Mouse (Mus musculus) 3T3-L1 (cell line): ENCODE measurements around the gene Olfr461.
"Not testable (repeated sequence)": the region's sequence is repeated elsewhere in the genome, so short reads cannot be mapped to it uniquely, and the experiment has no call there.

Experiments
- DNase-seq: peaks from one replicate; pipeline ENCODE4 v3.0.0-alpha.2; 2015; ENCODE audit warnings: low read depth, low spot score

Olfr461 gene

DNA sequence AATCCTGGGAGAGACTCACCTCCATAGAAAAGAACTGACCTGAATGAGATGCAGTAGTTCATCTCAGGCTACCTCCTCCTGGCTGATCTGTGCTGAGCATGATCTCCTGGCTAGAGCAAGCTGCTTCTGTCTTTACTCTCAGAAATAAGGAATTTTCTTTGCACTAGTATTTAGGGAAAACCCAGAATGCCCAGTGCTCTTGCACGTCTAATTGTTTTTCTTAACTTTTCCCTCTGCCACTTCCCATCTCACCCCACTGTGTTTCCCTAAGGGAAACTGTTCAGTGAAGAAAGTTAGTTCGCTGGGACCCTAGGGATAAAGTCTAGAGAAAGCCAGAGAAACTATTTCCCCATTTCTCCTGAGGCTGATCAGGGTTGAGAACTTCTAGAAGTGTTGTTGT lies at the start of gene Olfr461:
Olfr461 (minus strand) TSS at position 101 of the 400 bp plus-strand sequence.
- no peak for DNase-seq

- DNase-seq, result not testable (repeated sequence)
Measured at GRCm38 (mm10) chr6:40598546-40598945, 43.7 kb upstream of the Olfr461 start.

- DNase-seq, result peak; percentile 69
Measured at GRCm38 (mm10) chr6:40594804-40595550, 40.1 kb upstream of the Olfr461 start.

- DNase-seq, result no peak
Measured at GRCm38 (mm10) chr6:40588346-40588745, 33.5 kb upstream of the Olfr461 start.

GRCm38 (mm10) chr6:40585645-40586044 lies 30.8 kb upstream of the Olfr461 start, which contains the start of gene Clec5a:
TSS of gene Clec5a (minus strand) at chr6:40585821.
- no peak for DNase-seq

DNA sequence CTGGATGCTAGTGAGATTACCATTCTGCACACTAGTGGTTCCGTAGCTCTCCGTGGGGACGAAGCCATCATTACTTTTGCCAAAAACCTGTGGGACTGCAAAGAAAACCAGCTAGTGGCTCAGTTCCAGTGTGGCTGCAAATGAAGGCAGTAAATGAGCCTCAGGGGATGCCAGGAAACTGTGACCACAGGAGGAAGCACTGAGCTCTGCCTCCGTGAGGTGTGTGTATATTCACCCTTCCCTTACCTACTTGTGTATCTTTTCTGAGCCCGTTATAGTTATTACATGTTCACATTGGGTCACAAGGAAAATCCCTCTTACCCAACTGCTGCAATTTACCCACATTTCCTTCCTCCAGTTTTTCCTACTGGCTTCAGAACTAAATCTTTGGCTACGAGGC lies 29.5 kb upstream of the Olfr461 start:
- no peak for DNase-seq

DNA sequence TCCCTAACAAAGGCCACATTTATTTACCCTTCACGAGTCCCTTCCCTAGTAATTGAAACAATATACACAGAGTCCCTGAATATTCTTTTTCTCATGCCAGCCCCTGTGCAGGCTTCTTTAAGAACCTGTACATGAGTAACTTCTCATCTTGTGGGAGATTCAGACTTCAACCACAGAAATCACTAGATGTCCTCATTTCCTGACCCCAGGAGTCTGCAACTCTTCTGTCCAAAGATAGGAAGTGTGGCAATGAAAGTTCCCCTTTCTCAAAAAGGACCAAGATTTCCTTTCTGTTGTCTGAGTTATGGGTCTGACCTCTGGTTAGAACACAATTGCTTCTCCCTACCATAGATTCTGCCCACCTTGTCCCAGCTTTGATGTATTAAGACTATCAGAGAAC lies 21.5 kb upstream of the Olfr461 start:
- DNase-seq, result no peak

GRCm38 (mm10) chr6:40573618-40574017 lies 18.8 kb upstream of the Olfr461 start:
- DNase-seq, result no peak

DNA sequence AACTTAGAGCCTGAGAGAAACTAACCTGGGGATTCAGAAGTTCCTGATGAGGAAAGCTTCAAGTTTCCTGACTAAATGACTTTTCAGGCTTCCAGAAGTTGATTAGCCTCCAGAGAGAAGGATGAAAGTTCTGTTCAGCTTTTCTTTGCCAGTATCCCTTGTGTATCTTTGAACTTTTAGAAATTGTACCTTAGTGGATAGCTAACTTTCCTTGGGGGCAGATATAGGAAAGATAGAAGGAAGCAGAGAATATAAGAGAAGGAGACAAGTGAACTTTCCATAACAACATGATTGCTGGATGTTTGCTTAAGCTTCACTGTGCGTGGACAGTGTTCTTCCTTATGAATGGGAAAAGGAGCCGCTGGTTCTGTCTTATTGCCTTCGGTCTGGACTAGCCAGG lies 14.3 kb upstream of the Olfr461 start, which contains the start of gene Olfr460:
Olfr460 (plus strand) TSS at position 301 of the 400 bp plus-strand sequence.
- DNase-seq, result no peak

DNA sequence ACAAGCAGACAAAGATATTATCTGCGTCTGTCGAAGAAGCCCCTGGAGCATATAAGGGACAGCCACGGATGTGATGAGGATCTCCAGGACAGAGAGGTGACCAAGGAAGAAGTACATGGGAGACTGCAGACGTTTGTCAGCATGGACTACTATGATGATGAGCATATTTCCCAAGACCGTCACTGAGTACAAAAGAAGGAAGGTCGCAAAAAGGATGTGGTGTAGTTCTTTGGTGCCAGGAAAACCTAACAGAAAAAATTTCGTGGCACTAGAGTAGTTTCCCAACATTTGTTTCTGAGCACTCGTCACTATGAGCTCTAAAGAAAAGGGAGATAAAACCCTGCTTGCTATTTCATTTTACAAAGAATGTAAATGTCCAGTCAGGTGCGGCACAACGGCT lies 10.2 kb downstream of the Olfr461 start:
- no peak for DNase-seq

GRCm38 (mm10) chr6:40519408-40519807 lies 35.4 kb downstream of the Olfr461 start, which contains the start of gene Prss37:
TSS of gene Prss37 (minus strand) at chr6:40519508.
- DNase-seq, result no peak

DNA sequence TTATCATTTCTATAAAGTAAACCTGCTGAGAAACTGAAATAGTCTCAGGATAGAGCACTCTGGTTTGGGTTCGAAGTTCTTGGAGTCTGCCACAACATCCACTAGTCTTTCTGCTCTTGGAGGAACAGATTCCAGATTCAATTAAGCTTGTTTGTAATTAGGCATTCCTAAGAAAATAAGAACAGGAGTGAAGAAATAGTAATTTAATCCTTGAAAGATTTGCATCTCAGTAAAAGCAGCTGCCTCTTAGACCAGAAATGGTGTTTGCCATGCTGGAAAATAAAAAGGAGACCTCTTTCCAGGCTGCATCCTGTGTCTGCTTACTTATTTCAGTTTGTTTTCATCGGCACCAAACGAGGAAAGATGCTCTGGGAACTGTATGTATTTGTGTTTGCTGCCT lies 61.6 kb downstream of the Olfr461 start, which contains the start of gene Tas2r108:
Tas2r108 (plus strand) TSS at position 301 of the 400 bp plus-strand sequence.
- DNase-seq, result no peak
